Mouse (Mus musculus) midbrain, embryonic 11.5 days (tissue): ENCODE results near the gene Vrk2. TPM values are rescaled to one million over a fixed set of nuclear protein-coding genes. Genes with fewer than 3 reads are reported as not detected.
A peak's percentile ranks its signal among the peaks of the same experiment; 100 is the strongest.

ENCODE experiments used
- ATAC-seq: fragments of 200-750 bp; cut with Nextera tagmentation; 2 replicates; pipeline ENCODE4 v1.8.0; 2017; ENCODE audit warnings: moderate TSS enrichment, moderate library complexity; ENCODE audit not compliant: low FRiP score
- DNase-seq: peaks from one replicate; pipeline ENCODE4 v3.0.0; 2015; ENCODE audit warnings: low spot score; ENCODE audit errors: missing footprints
- H3K27ac ChIP-seq: fragments of 300-500 bp; sonication (generic); 2 replicates; pipeline ENCODE4 v1.5.1; 2014; ENCODE audit warnings: low read depth, low read length
- H3K27me3 ChIP-seq: fragments of 300-500 bp; sonication (generic); 2 replicates; pipeline ENCODE4 v1.6.1; 2014; ENCODE audit warnings: mild to moderate bottlenecking, low read length, moderate library complexity, mixed read lengths; ENCODE audit not compliant: control insufficient read depth, insufficient read depth
- H3K36me3 ChIP-seq: fragments of 300-500 bp; sonication (generic); 2 replicates; pipeline ENCODE4 v1.6.1; 2014; ENCODE audit warnings: mild to moderate bottlenecking, low read length, moderate library complexity, mixed read lengths; ENCODE audit not compliant: control insufficient read depth, insufficient read depth
- H3K4me1 ChIP-seq: fragments of 300-500 bp; sonication (generic); 2 replicates; pipeline ENCODE4 v1.6.1; 2014; ENCODE audit warnings: low read length; ENCODE audit not compliant: control insufficient read depth, insufficient read depth
- H3K4me2 ChIP-seq: fragments of 300-500 bp; sonication (generic); 2 replicates; pipeline ENCODE4 v1.6.1; 2014; ENCODE audit warnings: mild to moderate bottlenecking, moderate library complexity
- H3K4me3 ChIP-seq: fragments of 300-500 bp; sonication (generic); 2 replicates; pipeline ENCODE4 v1.5.1; 2014; ENCODE audit warnings: low read depth, low read length
- H3K9ac ChIP-seq: fragments of 300-500 bp; sonication (generic); 2 replicates; pipeline ENCODE4 v1.6.1; 2014; ENCODE audit warnings: low read length
- H3K9me3 ChIP-seq: fragments of 300-500 bp; sonication (generic); 2 replicates; pipeline ENCODE4 v1.6.1; 2016; ENCODE audit warnings: low read length; ENCODE audit not compliant: control insufficient read depth
- WGBS: fragments of 180-500 bp; shearing (Covaris S2); extraction: QIAGEN DNeasy Blood & Tissue Kit; methylation state at CpG from one replicate; pipeline ENCODE4 v1.1.7; 2014; 5-methylcytosine and 5-hydroxymethylcytosine counted together
- polyA plus RNA-seq: library from polyadenylated mRNA; unstranded; fragments of >200 nt; fragmentation: Nextera tagmentation; extraction: Ambion mirVana; gene quantifications from 2 replicates; pipeline ENCODE4 v1.2.1, GENCODE M21; 2014

Vrk2 gene
- polyA plus RNA-seq, 1 experiment from 2014 or later: 32.7 TPM

GRCm38 (mm10) chr11:26516086-26516485 lies 77.7 kb downstream of the Vrk2 start:
- H3K4me1 ChIP-seq: no peaks in the 10 kb centered on the region
- no peak overlapping the region for H3K4me3 ChIP-seq
- WGBS: 78% methylated on average over 2 of the region's 2 CpGs
- H3K4me2 ChIP-seq: no peak overlapping the region
- ATAC-seq (no peak), DNase-seq (peak; percentile 54)
- no peak overlapping the region for H3K27ac ChIP-seq
- H3K9me3 ChIP-seq: no peaks in the 10 kb centered on the region
- no peaks in the 10 kb centered on the region for H3K36me3 ChIP-seq
- no peaks in the 10 kb centered on the region for H3K27me3 ChIP-seq
- no peak overlapping the region for H3K9ac ChIP-seq

- 0 out of 2 replicates have a peak, but pooled peaks have one; percentile 38 for ATAC-seq
Observed at GRCm38 (mm10) chr11:26513683-26514082, 80.1 kb downstream of the Vrk2 start.

GRCm38 (mm10) chr11:26495951-26496350 lies 97.8 kb downstream of the Vrk2 start:
- no peaks in the 10 kb centered on the region for H3K36me3 ChIP-seq
- H3K4me3 ChIP-seq: no peak overlapping the region
- no peak overlapping the region for H3K4me2 ChIP-seq
- no peak for ATAC-seq
- H3K9ac ChIP-seq: no peak overlapping the region
- H3K27ac ChIP-seq: no peak overlapping the region
- DNase-seq: no peak
- no peaks in the 10 kb centered on the region for H3K27me3 ChIP-seq
- no peaks in the 10 kb centered on the region for H3K4me1 ChIP-seq
- H3K9me3 ChIP-seq: no peaks in the 10 kb centered on the region
- WGBS: 89% methylated on average over 5 of the region's 5 CpGs

More at GRCm38 (mm10) chr11:26513683-26514082, 80.1 kb downstream of the Vrk2 start:
- no peaks in the 10 kb centered on the region for H3K36me3 ChIP-seq
- H3K27me3 ChIP-seq: no peaks in the 10 kb centered on the region
- no peak overlapping the region for H3K27ac ChIP-seq
- H3K9ac ChIP-seq: no peak overlapping the region
- no peak overlapping the region for H3K4me2 ChIP-seq
- no peak for DNase-seq
- H3K4me3 ChIP-seq: no peak overlapping the region
- no peaks in the 10 kb centered on the region for H3K4me1 ChIP-seq
- H3K9me3 ChIP-seq: no peaks in the 10 kb centered on the region

- no peak overlapping the region for H3K27ac ChIP-seq
Observed at GRCm38 (mm10) chr11:26489761-26490466, 103.9 kb downstream of the Vrk2 start.

GRCm38 (mm10) chr11:26481691-26482242 lies 112.0 kb downstream of the Vrk2 start:
- Histone ChIP-seq H3K4me1 (no peaks in the 10 kb centered on the region), H3K27ac (no peak overlapping the region), H3K9me3 (no peaks in the 10 kb centered on the region), H3K36me3 (no peaks in the 10 kb centered on the region), H3K27me3 (no peaks in the 10 kb centered on the region), H3K9ac (no peak overlapping the region), H3K4me2 (no peak overlapping the region), H3K4me3 (no peak overlapping the region)
- DNase-seq: no peak
- 88% methylated on average over 3 of the region's 3 CpGs for WGBS
- ATAC-seq: no peak

More at GRCm38 (mm10) chr11:26489761-26490466, 103.9 kb downstream of the Vrk2 start:
- Histone ChIP-seq H3K4me1 (no peaks in the 10 kb centered on the region), H3K4me3 (no peak overlapping the region), H3K4me2 (no peak overlapping the region), H3K27me3 (no peaks in the 10 kb centered on the region), H3K36me3 (no peaks in the 10 kb centered on the region), H3K9me3 (no peaks in the 10 kb centered on the region), H3K9ac (no peak overlapping the region)
- WGBS: 72% methylated on average over 12 of the region's 12 CpGs
- DNase-seq: peak; percentile 84
- ATAC-seq: peak; percentile 50; the same call in 1 of the 2 replicates

- H3K27ac ChIP-seq: no peak overlapping the region
- 0 out of 2 replicates have a peak, but pooled peaks cover 3% of the 10 kb centered on the region for H3K36me3 ChIP-seq
- ATAC-seq: no peak
- no peaks in the 10 kb centered on the region for H3K4me1 ChIP-seq
- H3K27me3 ChIP-seq: no peaks in the 10 kb centered on the region
- peak; percentile 61 for DNase-seq
- WGBS: 84% methylated on average over 6 of the region's 6 CpGs
- H3K9me3 ChIP-seq: no peaks in the 10 kb centered on the region
- no peak overlapping the region for H3K9ac ChIP-seq
- H3K4me2 ChIP-seq: no peak overlapping the region
- no peak overlapping the region for H3K4me3 ChIP-seq
Observed at GRCm38 (mm10) chr11:26477037-26477739, 116.6 kb downstream of the Vrk2 start.

GRCm38 (mm10) chr11:26454081-26454480 lies 139.7 kb downstream of the Vrk2 start:
- no peaks in the 10 kb centered on the region for H3K9me3 ChIP-seq
- 92% methylated on average over 4 of the region's 4 CpGs for WGBS
- no peak for ATAC-seq

GRCm38 (mm10) chr11:26452693-26453092 lies 141.1 kb downstream of the Vrk2 start:
- Histone ChIP-seq H3K4me2 (no peak overlapping the region), H3K4me3 (no peak overlapping the region), H3K27me3 (no peaks in the 10 kb centered on the region), H3K27ac (no peak overlapping the region), H3K9me3 (no peaks in the 10 kb centered on the region), H3K9ac (no peak overlapping the region), H3K36me3 (no peaks in the 10 kb centered on the region), H3K4me1 (no peaks in the 10 kb centered on the region)
- ATAC-seq (no peak), DNase-seq (no peak)
- WGBS: 90% methylated on average over 4 of the region's 4 CpGs

More at GRCm38 (mm10) chr11:26454081-26454480, 139.7 kb downstream of the Vrk2 start:
- Histone ChIP-seq H3K4me2 (no peak overlapping the region), H3K27me3 (no peaks in the 10 kb centered on the region), H3K27ac (no peak overlapping the region), H3K9ac (no peak overlapping the region), H3K4me3 (no peak overlapping the region), H3K36me3 (no peaks in the 10 kb centered on the region), H3K4me1 (no peaks in the 10 kb centered on the region)
- DNase-seq: no peak

GRCm38 (mm10) chr11:26451228-26451627 lies 142.6 kb downstream of the Vrk2 start:
- Histone ChIP-seq H3K4me2 (no peak overlapping the region), H3K27me3 (no peaks in the 10 kb centered on the region), H3K9me3 (no peaks in the 10 kb centered on the region), H3K36me3 (no peaks in the 10 kb centered on the region), H3K4me3 (no peak overlapping the region), H3K27ac (no peak overlapping the region), H3K4me1 (no peaks in the 10 kb centered on the region), H3K9ac (no peak overlapping the region)
- WGBS: 82% methylated on average over 2 of the region's 2 CpGs
- ATAC-seq (no peak), DNase-seq (no peak)
